Mouse (Mus musculus): ENCODE data around the gene Bola3. TPM values are rescaled to one million over a fixed set of nuclear protein-coding genes. Genes with fewer than 3 reads are reported as not detected.

Bola3 gene
- total RNA-seq, 4 experiments from 2014 or later = 190 to 220 (median 193) TPM

GRCm38 (mm10) chr6:83347916-83348315 lies 1.0 kb upstream of the Bola3 start:
- no peak for DNase-seq (ENCODE audit: low spot score in 2 of 2)

GRCm38 (mm10) chr6:83349274-83349958 lies 469 bp downstream of the Bola3 start:
- peak; percentile 79 to 82 for DNase-seq (ENCODE audit: low spot score in 2 of 2)

GRCm38 (mm10) chr6:83350172-83350571 lies 1.2 kb downstream of the Bola3 start:
- DNase-seq (ENCODE audit: low spot score in 2 of 2) = no peak

- no peak for DNase-seq (ENCODE audit: low spot score in 2 of 2)
Observed at GRCm38 (mm10) chr6:83350851-83351405, 2.0 kb downstream of the Bola3 start.

- DNase-seq (ENCODE audit: low spot score in 2 of 2) = no peak
Observed at GRCm38 (mm10) chr6:83351490-83352160, 2.7 kb downstream of the Bola3 start.

GRCm38 (mm10) chr6:83352666-83353410 lies 3.9 kb downstream of the Bola3 start:
- no peak for DNase-seq (ENCODE audit: low spot score in 2 of 2)

- DNase-seq (ENCODE audit: low spot score in 2 of 2) = no peak
Observed at GRCm38 (mm10) chr6:83354856-83355781, 6.2 kb downstream of the Bola3 start.

GRCm38 (mm10) chr6:83356569-83357138 lies 7.7 kb downstream of the Bola3 start:
- DNase-seq (ENCODE audit: low spot score in 2 of 2) = peak; percentile 55 to 73

GRCm38 (mm10) chr6:83357436-83357835 lies 8.5 kb downstream of the Bola3 start:
- DNase-seq (ENCODE audit: low spot score in 2 of 2) = no peak

GRCm38 (mm10) chr6:83361523-83362248 lies 12.7 kb downstream of the Bola3 start:
- no peak for DNase-seq (ENCODE audit: low spot score in 2 of 2)

- DNase-seq (ENCODE audit: low spot score in 2 of 2) = no peak
Observed at GRCm38 (mm10) chr6:83363075-83363474, 14.1 kb downstream of the Bola3 start.

- DNase-seq (ENCODE audit: low spot score in 2 of 2) = peak in 1 of 2 experiments; percentile 29
Observed at GRCm38 (mm10) chr6:83370316-83370965, 21.5 kb downstream of the Bola3 start.

- no peak for DNase-seq (ENCODE audit: low spot score in 2 of 2)
Observed at GRCm38 (mm10) chr6:83371350-83371749, 22.4 kb downstream of the Bola3 start.

GRCm38 (mm10) chr6:83373704-83374300 lies 24.9 kb downstream of the Bola3 start:
- DNase-seq (ENCODE audit: low spot score in 2 of 2) = no peak

- DNase-seq (ENCODE audit: low spot score in 2 of 2) = peak; percentile 42 to 56
Observed at GRCm38 (mm10) chr6:83381510-83382491, 32.9 kb downstream of the Bola3 start.

GRCm38 (mm10) chr6:83385569-83386090 lies 36.7 kb downstream of the Bola3 start:
- DNase-seq (ENCODE audit: low spot score in 2 of 2) = no peak

- no peak for DNase-seq (ENCODE audit: low spot score in 2 of 2)
Observed at GRCm38 (mm10) chr6:83392166-83392780, 43.3 kb downstream of the Bola3 start.

Measured in gastrocnemius, adult 8-10 months (tissue).